Mouse (Mus musculus): Measurements from ENCODE around the gene Vstm4.

GRCm38 (mm10) chr14:32939217-32939616 lies 82.7 kb downstream of the Vstm4 start:
- TF ChIP-seq TCF12 (IDR thresholded peaks at IDR 0.05; ENCODE audit: low read depth, low read length): no peak
- TF ChIP-seq GABPA (IDR thresholded peaks at IDR 0.05; ENCODE audit: insufficient replicate concordance, low read depth, low read length): no peak
- no peak for TF ChIP-seq ZKSCAN1 (IDR thresholded peaks at IDR 0.05; ENCODE audit: borderline replicate concordance, low read depth, low read length)
- no peak for TF ChIP-seq POLR2A (IDR thresholded peaks at IDR 0.05; ENCODE audit: low read depth, low read length)

Measured in CH12.LX (cell line).